Mouse (Mus musculus) spleen, postnatal 36 days (tissue): ENCODE data around the gene Stt3a.
A peak's percentile ranks its signal among the peaks of the same experiment; 100 is the strongest.

ENCODE experiments used
- DNase-seq, 2 experiments: peaks; one replicate each; pipeline ENCODE4 v3.0.0; 2022; ENCODE audit warnings: low spot score in 2 of 2, mixed read lengths in 1 of 2

Stt3a gene

DNA sequence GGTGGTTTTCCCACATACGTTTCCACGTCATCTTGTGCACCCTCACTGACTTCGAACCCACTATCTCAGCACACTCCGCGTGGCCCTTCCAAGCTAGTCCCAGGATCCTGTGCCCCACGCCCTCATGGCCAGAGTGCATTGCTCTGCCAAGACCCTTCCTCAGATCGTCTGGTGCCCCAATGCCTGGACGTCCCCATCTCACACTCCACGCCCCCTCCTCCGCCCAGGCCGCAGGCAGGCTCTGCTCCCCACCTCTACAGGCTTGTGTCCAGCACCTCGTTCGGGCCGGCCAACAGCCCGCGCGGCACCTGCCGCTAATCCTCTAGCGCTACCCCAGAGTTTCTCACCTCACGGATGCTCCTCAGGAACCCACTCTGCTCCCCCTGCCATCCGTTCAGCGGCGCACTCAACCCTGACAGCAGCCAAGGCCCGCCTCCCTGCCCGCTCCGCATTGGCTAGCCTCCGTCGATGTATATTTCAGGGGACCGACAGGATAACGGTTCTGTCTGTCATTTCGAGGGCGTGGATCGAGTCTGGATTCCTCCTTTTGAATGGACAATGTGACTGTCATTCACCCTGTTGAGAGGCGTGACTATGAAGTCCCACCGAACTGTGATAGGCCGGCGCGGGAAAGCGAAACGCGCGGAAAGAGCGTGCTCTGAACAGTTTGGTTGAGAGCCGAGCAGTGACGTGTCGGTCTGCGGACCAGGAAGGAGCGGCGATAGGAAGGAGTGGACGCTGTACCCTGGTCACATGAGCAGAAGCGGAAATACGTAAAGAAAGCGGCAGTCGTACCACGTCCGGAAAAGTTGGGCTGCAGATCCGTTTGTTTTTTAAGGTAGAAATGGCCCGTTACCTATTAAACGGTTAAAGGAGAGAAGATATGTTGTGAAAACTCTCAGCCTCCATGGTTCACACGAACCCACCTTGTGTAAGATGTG, at the start of gene Stt3a:
TSS of gene Stt3a (minus strand) at position 477 of the 941 bp plus-strand sequence.
- DNase-seq, result peak; percentile 99

DNA sequence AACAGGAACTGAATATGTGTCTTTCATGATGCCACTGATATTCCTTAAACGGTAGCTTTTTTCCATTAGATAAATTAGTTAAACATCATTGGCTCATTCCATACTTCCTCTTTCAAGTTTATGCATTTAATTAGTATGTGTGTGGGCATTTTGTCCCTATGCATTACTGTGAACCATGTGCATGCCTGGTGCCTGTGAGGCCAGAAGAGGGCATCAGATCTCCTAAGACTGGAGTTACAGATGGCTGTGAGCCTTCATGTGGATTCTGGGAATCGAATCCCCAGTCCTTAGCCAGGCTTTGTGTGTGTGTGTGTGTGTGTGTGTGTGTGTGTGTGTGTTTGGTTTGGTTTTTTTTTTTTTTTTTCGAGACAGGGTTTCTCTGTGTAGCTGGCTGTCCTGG, 47.0 kb upstream of the Stt3a start:
- no peak for DNase-seq

GRCm38 (mm10) chr9:36808126-36808785, 40.8 kb upstream of the Stt3a start:
- no peak for DNase-seq

GRCm38 (mm10) chr9:36805256-36805975, 37.9 kb upstream of the Stt3a start:
- no peak for DNase-seq

GRCm38 (mm10) chr9:36803926-36804325, 36.4 kb upstream of the Stt3a start:
- DNase-seq, result no peak

DNA sequence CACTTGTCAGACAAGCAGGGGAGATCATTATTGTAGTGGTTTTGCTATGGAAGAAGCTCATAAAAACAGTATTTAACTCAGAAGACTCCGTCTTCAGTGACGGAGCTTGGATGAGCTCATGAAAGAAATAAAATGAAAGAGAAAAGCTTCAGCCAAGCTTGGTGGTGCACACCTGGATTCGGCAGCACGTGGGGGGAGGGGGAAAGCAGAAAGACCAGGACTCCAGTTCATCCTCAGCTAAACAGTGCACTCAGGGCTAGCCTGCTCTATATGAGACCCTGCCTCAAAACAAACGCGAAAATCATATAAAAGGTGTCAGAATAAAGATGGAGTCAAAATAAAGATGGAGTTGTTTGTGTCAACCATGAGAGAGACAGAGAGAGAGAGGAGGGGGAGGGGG, 35.9 kb upstream of the Stt3a start:
- no peak for DNase-seq

DNA sequence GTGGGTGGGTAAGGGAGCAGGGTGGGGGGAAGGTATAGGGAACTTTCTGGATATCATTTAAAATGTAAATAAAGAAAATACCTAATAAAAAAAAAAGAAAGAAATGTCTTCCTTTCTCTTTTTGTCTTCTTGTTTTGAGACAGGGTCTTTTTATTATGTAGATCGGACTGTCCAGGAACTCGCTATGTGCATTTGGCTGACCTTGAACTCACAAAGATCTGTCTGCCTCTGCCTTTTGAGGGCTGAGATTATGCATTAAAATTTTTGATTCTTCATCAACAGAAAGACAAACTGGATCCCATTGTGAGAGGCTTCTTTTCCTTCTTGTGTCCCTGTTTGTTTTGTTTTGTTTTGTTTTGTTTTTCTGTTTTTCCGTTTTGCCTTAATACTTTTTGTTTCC, 35.5 kb upstream of the Stt3a start:
- no peak for DNase-seq

DNA sequence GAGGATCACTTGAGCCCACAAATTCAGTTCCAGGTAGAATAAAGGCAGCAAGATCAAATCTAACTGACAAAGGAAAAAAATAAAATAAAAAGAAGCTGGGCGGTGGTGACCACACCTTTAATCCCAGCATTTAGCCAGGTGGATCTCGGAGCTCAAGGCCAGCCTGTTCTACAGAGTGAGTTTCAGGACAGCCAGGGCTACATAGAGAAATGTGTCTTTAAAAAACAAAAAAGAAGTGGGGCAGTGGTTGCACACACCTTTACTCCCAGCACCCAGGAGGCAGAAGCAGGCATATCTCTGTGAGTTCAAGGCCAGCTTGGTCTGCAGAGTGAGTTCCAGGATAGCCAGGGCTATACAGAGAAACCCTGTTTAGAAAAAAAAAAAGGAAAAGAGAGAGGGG, 34.5 kb upstream of the Stt3a start:
- DNase-seq, result no peak

GRCm38 (mm10) chr9:36796781-36797555, 29.5 kb upstream of the Stt3a start, which contains the start of gene Ei24:
Gene Ei24, minus strand, starts transcription at chr9:36797393.
- DNase-seq, result peak; percentile 82 to 84

DNA sequence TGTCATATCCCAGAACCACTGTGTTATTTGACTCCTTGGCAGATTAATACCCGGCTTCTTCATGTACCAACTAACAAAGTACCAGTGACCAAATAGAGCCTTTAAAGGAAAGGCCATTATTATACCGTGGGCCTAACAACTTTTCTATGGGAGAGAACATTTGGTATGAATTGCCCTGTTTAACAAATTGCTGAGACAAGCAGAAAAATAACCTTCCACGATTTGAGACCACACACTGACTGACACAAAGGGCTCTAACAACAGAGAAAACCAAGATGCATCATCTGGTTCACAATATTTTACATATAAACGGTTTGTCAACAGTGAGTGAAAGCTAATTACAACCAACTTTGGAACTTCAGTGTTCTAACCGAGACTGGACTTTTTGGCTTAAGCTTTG, 28.7 kb upstream of the Stt3a start:
- no peak for DNase-seq

DNA sequence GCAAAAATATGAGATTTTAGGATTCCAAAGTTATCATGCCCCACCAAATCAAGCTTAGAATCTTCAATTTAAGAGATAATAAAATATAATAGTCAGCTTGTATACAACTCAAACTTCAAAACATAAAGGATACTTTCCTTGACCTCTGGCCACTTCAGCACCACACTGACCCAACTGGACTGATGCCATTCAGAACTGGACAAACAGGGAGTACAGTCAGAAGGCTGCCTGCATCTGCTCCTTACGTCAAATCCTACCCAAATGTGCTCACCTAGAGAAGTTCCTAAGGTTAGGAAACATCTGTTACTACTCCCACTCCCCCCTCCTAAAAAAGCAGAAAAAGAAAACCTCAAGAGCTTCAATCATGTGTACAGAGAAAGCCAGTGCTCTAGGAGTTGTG, 28.1 kb upstream of the Stt3a start:
- DNase-seq, result no peak

DNA sequence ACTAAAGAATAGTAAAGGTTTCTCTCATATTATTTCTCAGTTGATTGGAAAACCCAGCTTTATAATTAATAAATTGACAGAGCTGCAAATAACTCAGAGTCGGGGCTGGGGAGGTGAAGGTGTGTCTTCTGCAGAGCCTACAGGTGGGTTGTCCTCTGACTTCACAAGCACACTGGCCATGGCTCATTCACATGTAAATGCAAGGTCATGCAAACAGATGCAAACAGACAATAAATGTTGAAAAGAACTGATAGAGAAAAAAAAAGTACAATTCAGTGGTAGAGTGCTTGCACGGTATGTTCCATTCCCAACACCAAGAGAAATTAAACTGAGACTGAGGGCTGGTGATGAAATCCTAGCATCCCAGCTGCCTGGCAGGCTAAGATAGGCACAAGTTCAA, 27.0 kb upstream of the Stt3a start:
- DNase-seq, result no peak

GRCm38 (mm10) chr9:36792191-36792590, 24.7 kb upstream of the Stt3a start:
- DNase-seq, result no peak

DNA sequence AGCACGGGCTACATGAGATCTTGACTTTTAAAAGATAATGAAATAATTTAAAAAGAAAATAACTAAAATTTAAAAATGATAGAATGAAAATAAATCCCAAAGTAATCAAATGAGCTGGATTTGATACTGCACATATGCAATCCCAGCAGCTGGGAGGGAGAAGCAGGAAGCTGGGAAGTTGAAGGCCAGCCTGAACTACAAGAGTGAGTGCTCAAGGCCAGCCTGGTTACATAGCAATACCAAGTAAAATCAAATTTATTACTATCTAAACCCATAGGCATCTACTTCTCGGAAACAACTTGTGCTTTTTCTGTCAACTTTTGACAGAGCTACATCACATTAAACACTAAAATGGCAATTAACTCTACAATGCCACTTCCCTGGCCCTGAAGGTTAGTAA, 16.4 kb upstream of the Stt3a start:
- DNase-seq, result no peak

- no peak for DNase-seq
Observed at GRCm38 (mm10) chr9:36769048-36769413, 1.6 kb upstream of the Stt3a start.

DNA sequence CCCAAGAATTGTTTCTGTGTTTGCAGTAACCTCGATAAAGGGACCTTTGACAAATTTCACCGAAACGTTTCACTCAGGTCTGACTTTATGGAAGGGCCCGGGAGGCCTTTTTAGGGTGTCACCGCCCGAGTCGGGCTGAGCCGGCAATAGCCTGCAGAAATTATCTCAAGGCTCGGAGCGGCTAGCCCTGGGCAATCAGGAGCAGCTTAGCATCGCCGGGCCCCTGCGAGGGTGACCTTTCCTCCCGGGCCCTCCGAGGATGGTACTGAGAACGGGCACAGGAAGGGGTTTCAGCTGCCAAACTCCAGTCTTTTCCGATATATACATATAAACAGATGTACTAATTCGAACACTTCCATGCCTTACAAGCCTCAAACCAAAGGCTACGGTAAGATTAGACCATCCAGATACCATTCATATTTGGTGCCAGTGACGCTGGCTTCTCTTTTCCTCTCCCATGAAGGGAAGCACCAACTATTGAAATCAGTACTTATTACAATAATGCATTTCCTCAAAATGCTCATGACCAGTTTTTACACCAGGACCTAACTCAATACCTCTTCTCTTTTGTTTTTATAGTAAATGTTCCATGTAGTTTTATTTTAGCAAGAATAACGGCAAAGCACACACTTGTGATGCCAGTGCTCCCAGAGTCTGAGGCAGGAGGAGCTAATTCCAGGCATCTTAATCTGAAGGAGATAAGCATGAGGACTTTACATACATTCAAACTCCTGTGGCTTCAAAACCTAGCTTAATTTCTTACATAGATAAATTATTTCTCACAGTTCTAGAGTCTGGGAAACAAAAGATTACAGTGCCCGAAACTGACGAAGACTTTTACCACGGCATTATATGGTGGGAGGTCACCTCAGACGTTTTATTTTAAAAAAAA, 923 bp upstream of the Stt3a start:
- DNase-seq, result peak in 1 of 2 experiments; percentile 17

DNA sequence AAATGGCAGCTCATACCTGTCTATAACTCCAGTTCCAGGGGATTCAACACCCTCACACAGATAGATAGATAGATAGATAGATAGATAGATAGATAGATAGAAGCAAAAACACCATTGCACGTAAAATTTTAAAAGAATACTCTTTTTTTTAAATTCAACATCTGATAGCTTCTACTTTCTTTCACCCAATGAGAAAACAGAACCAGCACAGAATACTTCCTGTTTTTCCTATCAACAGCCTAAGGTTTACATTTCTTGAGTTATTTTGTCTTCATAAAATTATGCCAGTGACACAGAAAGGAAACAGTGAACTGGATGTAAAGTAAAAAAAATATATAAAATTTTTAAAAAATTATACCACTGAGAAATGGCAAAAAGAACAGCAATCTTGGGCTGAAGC, 3.1 kb downstream of the Stt3a start:
- DNase-seq, result no peak

DNA sequence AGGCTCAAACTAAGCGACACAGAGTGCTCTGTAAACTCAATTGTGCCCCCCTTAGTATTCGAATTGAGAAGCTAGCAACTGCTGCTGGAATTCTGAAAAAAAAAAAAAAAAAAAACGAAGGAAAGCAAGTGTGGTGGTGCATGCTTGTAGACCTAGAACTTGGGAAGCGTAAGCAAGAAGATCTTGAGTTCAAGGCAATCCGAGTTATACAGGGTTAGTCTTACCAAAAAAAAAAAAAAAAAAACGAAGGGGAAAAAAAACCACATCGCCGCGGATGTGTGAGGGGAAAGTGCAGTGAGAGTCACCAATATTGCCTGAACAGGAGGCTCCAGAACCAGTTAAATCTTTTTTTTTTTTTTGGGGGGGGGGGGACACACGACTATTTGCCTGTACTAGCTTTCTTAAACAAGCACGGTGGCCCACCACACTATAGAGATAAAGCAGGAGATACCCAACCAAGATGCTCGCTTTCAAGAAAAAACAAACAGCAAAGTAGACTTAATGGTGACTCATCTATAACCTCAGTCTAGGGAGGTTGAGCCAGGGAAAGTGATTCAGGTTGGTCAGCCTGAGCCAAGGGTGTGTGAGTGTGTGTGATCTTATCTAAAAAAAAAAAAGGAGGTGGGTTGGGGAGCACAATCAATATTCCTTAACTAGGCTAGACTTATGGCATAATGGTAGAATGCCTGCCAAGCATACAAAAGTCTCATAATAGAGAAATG, 40.3 kb downstream of the Stt3a start, which contains the start of gene Chek1:
TSS of gene Chek1 (minus strand) at position 32 of the 722 bp plus-strand sequence.
- DNase-seq, result no peak

DNA sequence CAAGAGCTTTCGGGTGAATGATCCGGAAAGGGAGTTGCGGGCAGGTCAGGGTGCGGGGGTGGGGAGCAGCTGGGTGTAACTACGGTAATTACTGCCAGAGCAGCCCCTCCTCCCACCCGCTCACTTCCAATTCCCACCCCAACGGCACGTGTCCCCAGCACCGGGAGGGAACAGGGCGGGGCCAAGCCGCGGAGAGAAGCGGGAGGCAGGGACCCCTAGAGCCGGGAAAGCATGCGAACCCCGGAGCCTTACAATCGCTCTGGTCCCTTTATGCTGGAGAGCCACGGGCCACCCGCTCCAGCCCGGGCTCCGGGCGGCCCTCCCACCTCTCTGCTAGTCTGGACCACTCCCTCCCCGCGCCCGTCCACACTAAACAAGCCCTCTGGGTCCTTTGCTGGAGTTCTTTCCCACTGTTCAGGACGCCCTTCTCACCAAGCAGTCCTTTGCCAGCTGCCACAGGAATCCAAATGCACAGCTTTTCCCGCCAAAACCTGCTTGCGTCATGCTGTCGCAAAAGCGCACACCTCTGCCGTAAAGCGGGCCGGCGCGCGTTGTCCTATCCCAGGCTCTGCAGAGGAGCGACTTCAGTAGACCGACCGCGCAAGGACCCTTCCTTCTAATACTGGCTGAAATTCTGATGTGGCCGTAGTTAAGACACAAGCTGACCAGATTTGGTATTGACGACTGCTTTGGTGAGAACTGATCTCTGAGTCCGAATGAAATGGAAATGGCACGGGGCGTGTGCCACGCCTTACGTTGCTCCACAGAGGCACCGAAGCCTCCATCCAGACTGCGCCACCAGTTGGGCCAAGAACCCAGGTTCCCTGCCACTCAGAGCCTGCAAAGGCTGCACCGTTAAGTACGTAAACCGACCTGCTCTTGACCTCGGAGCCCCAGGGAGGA, 41.1 kb downstream of the Stt3a start:
- peak; percentile 83 to 85 for DNase-seq
